Mouse (Mus musculus): ENCODE data around the gene Prss30. TPM values are rescaled to one million over a fixed set of nuclear protein-coding genes. Genes with fewer than 3 reads are reported as not detected.
"Not testable (repeated sequence)": the region's sequence is repeated elsewhere in the genome, so short reads cannot be mapped to it uniquely, and the experiment has no call there.

Prss30 gene
- total RNA-seq, 2 experiments from 2014 or later, result 0.22 TPM; not detected in 1

GRCm38 (mm10) chr17:23989802-23990201 lies 9.4 kb upstream of the Prss30 start:
- DNase-seq, result no peak
- intact Hi-C loops (cut with DNase I), result no loop called here

- intact Hi-C loops (cut with DNase I), result no loop called here
- no peak for DNase-seq
Observed at GRCm38 (mm10) chr17:23984989-23985388, 4.6 kb upstream of the Prss30 start.

- no peak for DNase-seq
- intact Hi-C loops (cut with DNase I), result no loop called here
Observed at GRCm38 (mm10) chr17:23982912-23983311, 2.5 kb upstream of the Prss30 start.

- intact Hi-C loops (cut with DNase I), result no loop called here
- DNase-seq, result no peak
Observed at GRCm38 (mm10) chr17:23979471-23979870, 895 bp downstream of the Prss30 start.

GRCm38 (mm10) chr17:23976665-23977064 lies 3.7 kb downstream of the Prss30 start:
- intact Hi-C loops (cut with DNase I), result no loop called here
- DNase-seq, result no peak

GRCm38 (mm10) chr17:23971315-23971714 lies 9.1 kb downstream of the Prss30 start:
- intact Hi-C loops (cut with DNase I), result no loop called here
- no peak for DNase-seq

GRCm38 (mm10) chr17:23969231-23969630 lies 11.1 kb downstream of the Prss30 start:
- intact Hi-C loops (cut with DNase I), result loop anchor here (10.0 kb wide), 1 partner anchor 194 kb away; the partner anchor contains the start of gene Flywch1
- DNase-seq, result peak; percentile 78

- no peak for DNase-seq
- intact Hi-C loops (cut with DNase I), result loop anchor here (10.0 kb wide), 1 partner anchor 194 kb away; the partner anchor contains the start of gene Flywch1
Observed at GRCm38 (mm10) chr17:23968780-23969179, 11.6 kb downstream of the Prss30 start.

- intact Hi-C loops (cut with DNase I), result loop anchor here (10.0 kb wide), 1 partner anchor 192 kb away; the partner anchor contains the start of gene Flywch1
- DNase-seq, result no peak
Observed at GRCm38 (mm10) chr17:23966658-23967401, 13.5 kb downstream of the Prss30 start.

GRCm38 (mm10) chr17:23965805-23966425 lies 14.5 kb downstream of the Prss30 start:
- intact Hi-C loops (cut with DNase I), result loop anchor here (10.0 kb wide), 1 partner anchor 191 kb away; the partner anchor contains the start of gene Flywch1
- DNase-seq, result no peak

- DNase-seq, result no peak
- intact Hi-C loops (cut with DNase I), result loop anchor here (5.0 to 10.0 kb wide), 2 partner anchors 109 to 187 kb away; partner anchors contain the start of gene Flywch1
Observed at GRCm38 (mm10) chr17:23961573-23962122, 18.7 kb downstream of the Prss30 start.

GRCm38 (mm10) chr17:23960084-23960738 lies 20.2 kb downstream of the Prss30 start:
- intact Hi-C loops (cut with DNase I), result loop anchor here (5.0 to 10.0 kb wide), 2 partner anchors 108 to 185 kb away; partner anchors contain the start of gene Flywch1
- peak; percentile 78 for DNase-seq

- intact Hi-C loops (cut with DNase I), result no loop called here
- DNase-seq, result no peak
Observed at GRCm38 (mm10) chr17:23955174-23955573, 25.2 kb downstream of the Prss30 start, which contains the start of gene Sbpl. Sbpl (minus strand) TSS chr17:23955274.

GRCm38 (mm10) chr17:23950828-23951227 lies 29.5 kb downstream of the Prss30 start:
- DNase-seq; intact Hi-C loops (cut with DNase I): not testable (repeated sequence)

GRCm38 (mm10) chr17:23949068-23949467 lies 31.3 kb downstream of the Prss30 start:
- no peak for DNase-seq
- intact Hi-C loops (cut with DNase I), result no loop called here

- intact Hi-C loops (cut with DNase I); DNase-seq: not testable (repeated sequence)
Observed at GRCm38 (mm10) chr17:23947486-23947885, 32.9 kb downstream of the Prss30 start.

GRCm38 (mm10) chr17:23941372-23941771 lies 39.0 kb downstream of the Prss30 start, which contains the start of gene Sbp:
Sbp (plus strand) TSS chr17:23941672.
- no peak for DNase-seq
- intact Hi-C loops (cut with DNase I), result no loop called here

GRCm38 (mm10) chr17:23931157-23931556 lies 49.2 kb downstream of the Prss30 start:
- intact Hi-C loops (cut with DNase I), result no loop called here
- no peak for DNase-seq

GRCm38 (mm10) chr17:23925090-23925493 lies 55.3 kb downstream of the Prss30 start:
- intact Hi-C loops (cut with DNase I), result no loop called here
- DNase-seq, result peak; percentile 89

GRCm38 (mm10) chr17:23924531-23925007 lies 55.8 kb downstream of the Prss30 start:
- DNase-seq, result peak; percentile 94
- intact Hi-C loops (cut with DNase I), result no loop called here
